Mouse (Mus musculus) neutrophil, adult 5-6 weeks (primary cell): ENCODE data around the gene Arl8b. TPM values are rescaled to one million over a fixed set of nuclear protein-coding genes. Genes with fewer than 3 reads are reported as not detected.
A peak's percentile ranks its signal among the peaks of the same experiment; 100 is the strongest.

ENCODE experiments used
- ATAC-seq: fragments of 151-379, 151-347 bp; 2 replicates; pipeline ENCODE4 v1.8.0; 2017; ENCODE audit warnings: mild to moderate bottlenecking, moderate TSS enrichment; ENCODE audit not compliant: insufficient number of reproducible peaks, poor library complexity, low FRiP score, severe bottlenecking; ENCODE audit errors: extremely low read depth
- total RNA-seq: library from RNA; stranded (forward); fragments of 200-1000 nt; gene quantifications from 2 replicates; pipeline ENCODE4 v1.2.3, GENCODE M21; 2017

The Arl8b gene
- total RNA-seq, 1 experiment from 2014 or later = 36.4 TPM

DNA sequence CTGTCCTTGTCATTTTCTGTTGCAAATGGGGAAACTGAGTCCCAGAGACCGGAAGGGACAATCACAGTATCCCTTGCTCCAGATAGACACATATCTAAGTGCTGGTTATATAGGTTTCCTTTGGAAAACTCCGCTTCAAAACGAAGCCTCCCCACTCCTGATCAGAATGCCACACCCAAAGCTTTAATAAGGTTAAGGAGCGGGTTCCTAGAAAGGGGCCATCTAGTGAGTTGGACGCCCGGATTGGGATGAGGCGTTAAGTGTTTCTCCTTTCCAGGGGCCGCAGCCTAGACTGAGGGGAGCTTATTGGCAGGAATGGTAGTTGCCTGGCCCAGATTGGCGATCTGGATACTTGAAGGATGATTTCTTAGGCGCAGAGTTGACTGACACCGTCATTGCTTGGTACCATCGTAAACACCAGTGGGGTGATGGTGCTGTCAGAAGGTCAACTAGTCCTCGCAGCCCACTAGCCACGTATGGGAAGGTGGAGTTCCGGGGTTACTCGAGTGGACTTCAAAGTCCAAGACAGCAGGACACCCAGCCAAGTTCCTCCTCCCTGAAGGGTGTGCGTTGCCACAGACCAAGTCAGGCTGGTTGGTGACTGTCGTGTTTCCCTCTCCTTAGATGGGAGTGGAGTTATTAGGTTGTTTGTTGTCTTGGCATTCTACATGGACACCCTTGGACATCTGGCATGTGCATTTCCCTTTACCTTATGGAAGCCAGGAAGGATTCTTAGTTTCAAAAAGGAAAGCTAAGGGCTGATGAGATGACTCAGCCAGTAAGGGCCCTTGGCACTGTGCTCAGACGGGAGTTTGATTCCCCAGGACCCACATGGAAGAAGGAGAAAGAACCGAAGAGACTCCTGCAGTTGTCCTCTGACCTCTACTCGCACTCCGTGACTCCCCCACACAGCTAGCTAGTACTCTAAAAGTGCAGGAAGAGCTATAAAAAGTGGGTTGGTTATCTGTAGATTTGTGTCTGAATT lies 46.8 kb downstream of the Arl8b start:
- ATAC-seq = peak; percentile 17; the same call in 1 of the 2 replicates

GRCm38 (mm10) chr6:108832170-108832569 lies 49.3 kb downstream of the Arl8b start:
- ATAC-seq = no peak

DNA sequence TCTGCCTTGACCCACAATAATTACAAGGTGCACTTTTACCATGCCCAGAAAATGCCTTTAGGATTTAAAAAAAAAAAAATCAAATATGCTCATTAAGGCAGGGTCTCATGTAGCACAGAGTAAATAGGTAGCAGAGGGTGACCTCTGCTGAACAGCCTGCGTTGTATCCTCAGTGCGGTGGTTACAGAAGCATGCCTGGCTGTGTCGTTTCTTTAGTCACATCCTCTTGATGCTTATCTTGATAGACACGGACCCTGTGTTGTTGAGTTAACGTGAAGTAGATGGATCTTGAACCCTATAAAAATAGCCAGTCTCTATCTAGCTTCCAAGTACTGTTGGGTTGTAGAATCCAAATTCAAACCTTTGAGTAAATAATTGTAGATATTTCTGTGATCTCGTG lies 50.1 kb downstream of the Arl8b start:
- ATAC-seq = no peak

DNA sequence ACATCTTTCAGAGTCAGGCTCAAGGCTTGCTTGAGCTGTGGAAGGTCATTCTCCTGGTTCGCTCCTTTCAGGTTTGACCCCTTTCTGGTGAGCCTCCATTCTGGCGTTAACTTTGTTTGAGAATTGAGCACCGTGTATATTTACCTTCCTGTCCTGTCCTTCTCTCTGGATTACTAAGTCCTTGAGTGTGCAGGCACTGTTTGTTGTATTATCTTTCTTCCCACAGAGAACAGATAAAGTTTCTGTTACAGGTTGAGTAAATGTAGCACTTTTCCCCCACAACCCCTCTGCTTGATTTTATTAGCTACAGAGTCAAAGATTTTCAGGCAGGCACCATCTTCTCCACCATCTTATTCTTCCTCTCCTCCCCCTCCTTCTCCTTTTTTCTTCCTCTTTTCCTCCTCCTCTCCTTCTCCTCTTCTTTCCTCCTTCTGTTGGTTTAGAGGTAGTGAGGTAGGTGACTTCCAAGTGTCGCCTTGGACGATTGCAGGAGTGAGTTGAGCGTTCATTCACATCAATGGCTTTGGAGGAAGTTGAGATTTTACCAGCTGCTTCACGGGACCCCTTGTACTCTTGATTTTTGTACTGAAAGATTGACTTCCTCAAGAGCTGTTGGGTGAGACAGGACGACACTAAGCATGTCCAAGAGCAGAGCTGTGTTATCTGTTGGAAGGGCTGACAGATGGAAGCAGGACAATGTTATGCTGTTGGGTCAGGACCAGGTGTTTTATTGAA lies 51.2 kb downstream of the Arl8b start:
- ATAC-seq = no peak

GRCm38 (mm10) chr6:108835765-108836691 lies 53.1 kb downstream of the Arl8b start:
- peak; percentile 53 for ATAC-seq

DNA sequence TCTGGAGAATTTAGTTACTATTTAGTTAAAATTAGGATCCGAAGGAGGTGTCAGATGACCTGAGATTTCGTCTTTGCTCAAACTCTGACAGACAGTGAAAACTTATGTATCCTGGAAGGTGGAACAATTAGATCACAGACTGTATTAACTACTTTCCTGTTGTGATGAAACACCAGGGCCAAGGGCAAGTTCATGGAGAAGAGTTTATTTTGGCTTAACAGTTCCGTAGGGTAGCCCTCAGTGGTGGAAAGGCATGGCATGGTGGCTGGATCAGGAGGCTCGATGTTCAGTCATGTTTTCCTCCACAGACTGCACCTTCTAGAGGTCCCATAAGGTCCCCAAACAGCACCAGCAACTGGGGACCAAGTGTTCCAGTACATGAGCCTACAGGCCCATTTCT lies 54.2 kb downstream of the Arl8b start:
- no peak for ATAC-seq

GRCm38 (mm10) chr6:108837958-108838357 lies 55.1 kb downstream of the Arl8b start:
- ATAC-seq = no peak

DNA sequence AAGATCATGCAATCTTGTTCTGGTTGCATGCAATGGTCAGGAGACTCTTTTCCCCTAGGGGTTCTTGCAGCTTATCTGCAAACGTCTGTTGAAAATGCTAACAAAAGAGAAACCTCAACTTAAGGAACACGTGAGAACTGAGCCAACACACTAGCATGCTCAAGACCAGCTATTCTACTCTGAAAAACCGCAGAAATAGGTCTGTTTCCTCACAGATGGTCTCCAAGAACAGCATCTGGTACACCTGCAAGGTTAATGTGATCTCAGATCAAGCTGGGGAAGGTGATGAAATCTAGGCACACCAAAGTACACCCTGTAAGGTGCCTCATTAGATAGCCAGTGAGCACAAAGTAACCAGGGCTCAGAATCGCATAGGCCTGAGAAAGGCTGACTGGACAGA lies 56.5 kb downstream of the Arl8b start:
- ATAC-seq = no peak

DNA sequence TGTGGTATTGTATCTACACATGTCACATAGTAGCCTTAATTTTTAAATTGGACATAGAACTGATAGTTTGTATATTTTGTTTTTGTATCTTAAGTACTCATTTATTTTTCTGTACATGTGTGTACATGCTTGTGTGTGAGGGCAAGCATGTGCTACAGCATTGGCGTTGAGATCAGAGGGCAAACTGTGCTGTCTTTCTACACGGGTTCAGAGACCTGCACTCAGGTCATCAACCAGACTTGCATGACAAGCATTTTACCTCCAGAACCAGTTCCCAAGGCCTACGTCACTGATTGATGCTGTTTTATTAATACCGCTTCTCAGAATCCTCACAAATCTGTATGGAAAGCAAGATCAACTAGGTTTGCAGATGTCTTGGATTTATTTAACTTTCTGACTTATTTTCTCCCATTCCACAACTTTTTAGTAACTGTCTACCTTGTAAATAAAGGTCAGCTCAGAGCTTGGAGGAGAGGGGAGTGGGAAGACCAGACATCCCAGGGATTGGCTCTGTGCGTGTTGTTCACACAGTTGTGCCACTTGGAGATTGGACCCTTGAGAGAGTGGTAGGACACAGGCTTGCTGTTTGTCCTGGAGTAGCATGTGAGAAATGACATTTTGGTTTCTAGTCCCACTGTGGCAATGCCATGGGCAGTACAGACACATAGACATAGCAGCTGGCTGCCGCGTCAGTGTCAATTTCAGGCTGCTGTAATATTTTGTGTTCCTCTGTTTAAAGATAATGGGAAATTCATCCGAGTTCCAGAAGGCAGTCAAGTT lies 58.2 kb downstream of the Arl8b start:
- no peak for ATAC-seq

GRCm38 (mm10) chr6:108843664-108844063 lies 60.8 kb downstream of the Arl8b start:
- ATAC-seq = no peak

DNA sequence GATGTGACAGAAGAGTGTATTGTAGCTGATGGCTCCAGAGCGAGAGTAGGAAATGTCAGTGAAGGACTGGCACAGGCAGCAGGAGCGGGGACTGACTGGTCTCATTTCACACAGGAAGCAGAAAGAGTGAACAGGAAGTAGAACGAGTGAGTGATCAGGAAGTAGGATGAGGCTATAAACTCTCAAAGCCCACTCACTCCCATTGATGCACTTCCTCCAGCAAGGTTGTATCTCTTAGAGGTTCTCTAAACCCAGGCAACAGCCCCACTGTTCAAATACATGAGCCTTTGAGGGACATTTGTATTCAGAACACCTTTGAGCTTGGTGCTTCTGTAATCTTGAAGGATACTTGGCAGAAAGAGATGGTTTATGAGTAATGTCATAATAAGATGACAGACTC lies 61.2 kb downstream of the Arl8b start:
- ATAC-seq = 0 out of 2 replicates have a peak, but pooled peaks have one; percentile 23

GRCm38 (mm10) chr6:108844771-108845170 lies 61.9 kb downstream of the Arl8b start:
- no peak for ATAC-seq

- ATAC-seq = no peak
Observed at GRCm38 (mm10) chr6:108852088-108852670, 69.3 kb downstream of the Arl8b start.

- ATAC-seq = no peak
Observed at GRCm38 (mm10) chr6:108852986-108853385, 70.1 kb downstream of the Arl8b start.

GRCm38 (mm10) chr6:108858583-108858982 lies 75.7 kb downstream of the Arl8b start:
- no peak for ATAC-seq

- ATAC-seq = no peak
Observed at GRCm38 (mm10) chr6:108861226-108861625, 78.3 kb downstream of the Arl8b start.

- no peak for ATAC-seq
Observed at GRCm38 (mm10) chr6:108862548-108862947, 79.6 kb downstream of the Arl8b start.

- ATAC-seq = no peak
Observed at GRCm38 (mm10) chr6:108866317-108866716, 83.4 kb downstream of the Arl8b start.
